Mouse (Mus musculus): ENCODE data around the gene Eea1.

GRCm38 (mm10) chr10:96034106-96034505 lies 93.7 kb downstream of the Eea1 start:
- TF ChIP-seq GATA1 (IDR thresholded peaks at IDR 0.05; ENCODE audit: low read length) (no peak), TAL1 (IDR thresholded peaks at IDR 0.05; ENCODE audit: low read length) (no peak)
